Mouse (Mus musculus): ENCODE results near the gene Lnpep. TPM values are rescaled to one million over a fixed set of nuclear protein-coding genes. Genes with fewer than 3 reads are reported as not detected.
"Not testable (repeated sequence)": the region's sequence is repeated elsewhere in the genome, so short reads cannot be mapped to it uniquely, and the experiment has no call there.

Gene Lnpep
- total RNA-seq, 1 experiment from 2014 or later = 77.6 TPM

DNA sequence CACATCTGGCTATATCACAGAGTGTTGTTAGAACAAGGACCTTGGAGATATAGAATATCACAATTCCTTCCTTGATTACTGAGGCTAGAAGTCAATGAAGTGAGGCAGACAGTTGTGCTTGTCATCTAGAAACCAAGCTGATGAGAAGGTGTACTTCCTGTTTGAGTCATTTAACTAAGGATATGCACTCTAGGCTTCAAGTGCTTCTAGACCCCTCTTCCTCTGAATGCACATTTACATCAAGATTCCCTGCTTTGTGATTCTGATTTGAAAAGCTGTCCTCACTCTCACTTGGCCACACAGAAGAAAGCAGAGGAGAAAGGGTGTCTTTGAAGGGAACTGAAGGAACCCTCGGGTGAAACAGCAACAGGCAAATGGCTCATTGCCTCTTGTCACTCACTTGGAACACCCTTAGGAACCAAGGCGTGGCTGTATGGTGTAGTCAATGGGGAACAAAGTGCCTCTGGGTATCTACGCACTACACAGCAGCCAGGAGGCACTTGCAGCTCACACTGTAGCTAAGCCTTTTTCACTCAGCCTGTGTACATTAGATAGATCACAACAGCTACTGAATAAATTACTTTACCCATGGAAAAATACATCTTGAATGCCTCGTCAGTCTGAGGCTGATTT is 108.3 kb downstream of the Lnpep start:
- no peak for ATAC-seq (replicated peaks; ENCODE audit: low read depth, poor library complexity, severe bottlenecking)

GRCm38 (mm10) chr17:17506677-17507076 is 118.2 kb downstream of the Lnpep start:
- ATAC-seq (replicated peaks; ENCODE audit: low read depth, poor library complexity, severe bottlenecking) = no peak

DNA sequence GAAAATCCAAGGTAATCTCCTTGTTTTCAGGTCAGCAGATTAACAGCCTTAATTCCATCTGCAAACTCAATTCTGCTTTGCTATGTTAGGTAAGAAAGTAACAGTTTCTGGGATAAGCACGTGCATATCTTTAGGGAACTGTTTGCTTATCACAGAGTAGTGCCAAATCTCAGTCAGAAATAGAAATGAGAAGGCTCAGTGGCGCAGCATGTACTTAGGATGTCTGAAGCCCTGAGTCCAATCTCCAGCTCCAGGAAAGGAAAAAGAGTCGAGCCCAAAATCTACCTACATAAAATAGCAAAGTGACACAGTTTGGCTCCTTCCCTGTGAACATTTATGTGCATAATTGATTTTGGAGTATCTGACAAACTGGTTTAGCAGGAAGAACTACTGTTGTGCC is 125.6 kb downstream of the Lnpep start:
- no peak for ATAC-seq (replicated peaks; ENCODE audit: low read depth, poor library complexity, severe bottlenecking)

DNA sequence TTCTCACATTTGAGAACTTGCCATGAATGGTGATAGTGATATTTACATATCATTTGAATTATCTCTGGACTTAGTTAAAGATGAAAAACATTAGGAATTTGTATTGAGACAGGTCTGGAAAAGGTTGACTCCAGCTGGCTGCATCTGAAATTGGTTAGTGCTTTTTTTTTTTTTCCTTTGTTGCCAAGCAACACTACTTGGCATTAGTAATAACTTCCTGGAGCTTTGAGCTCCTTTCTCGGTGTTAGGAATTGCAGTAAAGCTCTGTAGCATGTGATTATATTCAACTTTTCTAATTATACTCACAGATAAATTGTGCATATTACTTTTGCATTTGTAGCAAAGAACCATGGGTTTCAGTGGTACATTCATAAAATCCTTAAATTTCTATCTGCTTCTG is 126.0 kb downstream of the Lnpep start:
- no peak for ATAC-seq (replicated peaks; ENCODE audit: low read depth, poor library complexity, severe bottlenecking)

GRCm38 (mm10) chr17:17496730-17497129 is 128.1 kb downstream of the Lnpep start:
- no peak for ATAC-seq (replicated peaks; ENCODE audit: low read depth, poor library complexity, severe bottlenecking)

GRCm38 (mm10) chr17:17496234-17496633 is 128.6 kb downstream of the Lnpep start:
- not testable (repeated sequence) for ATAC-seq (replicated peaks; ENCODE audit: low read depth, poor library complexity, severe bottlenecking)

GRCm38 (mm10) chr17:17492116-17492515 is 132.7 kb downstream of the Lnpep start:
- ATAC-seq (replicated peaks; ENCODE audit: low read depth, poor library complexity, severe bottlenecking) = no peak

DNA sequence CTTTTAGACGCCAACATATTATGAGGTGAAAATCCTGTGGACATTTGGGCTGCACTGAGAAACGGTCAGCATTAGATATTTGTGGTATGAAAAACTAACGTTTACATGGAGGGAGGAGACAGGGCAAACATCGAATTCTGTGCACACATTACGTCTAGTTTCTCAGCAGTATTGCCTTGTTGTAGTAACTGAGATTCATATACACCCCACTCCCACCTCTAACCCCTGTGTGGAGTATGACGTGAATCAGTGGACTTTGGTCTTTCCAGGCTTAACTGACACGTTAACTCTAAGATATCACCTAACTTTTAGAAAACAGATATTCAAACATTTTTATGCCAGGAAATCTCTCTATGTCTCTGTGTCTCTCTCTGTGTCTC is 133.2 kb downstream of the Lnpep start:
- no peak for ATAC-seq (replicated peaks; ENCODE audit: low read depth, poor library complexity, severe bottlenecking)

DNA sequence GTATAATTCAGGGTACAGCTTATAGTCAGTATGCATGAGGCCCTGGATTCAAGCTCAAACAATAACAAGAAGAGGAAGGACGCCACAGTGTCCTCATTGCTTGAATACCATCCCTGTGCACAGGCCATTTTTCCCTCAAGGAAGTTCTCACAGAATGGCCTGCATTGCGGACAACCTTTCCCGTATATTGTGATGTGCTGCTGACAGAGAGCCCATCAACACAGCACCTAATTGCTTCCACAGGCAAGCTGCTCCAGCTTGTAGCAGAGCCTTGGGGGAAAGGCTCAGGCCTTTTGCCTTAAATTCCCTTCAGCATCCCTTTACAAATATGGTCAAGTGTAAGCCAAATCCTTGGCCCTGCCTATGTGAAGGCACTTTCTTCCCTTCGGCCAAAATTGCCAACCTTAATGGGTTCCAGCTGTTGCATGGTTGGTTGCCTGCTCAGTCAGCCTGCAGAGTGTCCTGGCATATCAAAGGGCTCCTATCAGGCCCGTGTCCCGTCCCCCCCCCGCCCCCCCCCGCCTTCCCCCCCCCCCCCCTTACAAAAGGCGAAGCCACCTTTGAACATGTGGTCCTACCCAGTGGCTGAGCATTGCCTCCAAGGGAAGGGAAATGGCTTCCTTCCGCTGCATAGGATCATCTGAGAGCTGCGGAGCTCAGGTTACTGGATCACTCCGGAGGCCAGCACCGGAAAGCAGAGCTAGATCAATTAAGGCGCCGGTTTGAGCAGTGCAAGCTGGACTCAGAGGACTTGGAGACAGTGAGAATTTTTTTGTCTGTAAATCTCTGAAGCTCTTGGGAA is 133.8 kb downstream of the Lnpep start:
- ATAC-seq (replicated peaks; ENCODE audit: low read depth, poor library complexity, severe bottlenecking) = no peak

GRCm38 (mm10) chr17:17485789-17486188 is 139.1 kb downstream of the Lnpep start:
- ATAC-seq (replicated peaks; ENCODE audit: low read depth, poor library complexity, severe bottlenecking) = no peak

Other genes with a start within 250 kb of the Lnpep start
- not detected in 2 replicates for gene Lix1, start 222.4 kb downstream of the Lnpep start, total RNA-seq (2017)
- gene Vmn2r90, start 78.7 kb upstream of the Lnpep start, total RNA-seq (2017) = not detected in 2 replicates
- gene Spaca6, start 202.1 kb upstream of the Lnpep start, total RNA-seq (2017) = 0.19 and 0.87 TPM in 2 replicates
- gene Has1, start 230.2 kb upstream of the Lnpep start, total RNA-seq (2017) = not detected in 2 replicates

All from common myeloid progenitor, adult 5-6 weeks (primary cell).